ENCODE assay signal across 22 mouse cellular contexts in the genomic region with DNA sequence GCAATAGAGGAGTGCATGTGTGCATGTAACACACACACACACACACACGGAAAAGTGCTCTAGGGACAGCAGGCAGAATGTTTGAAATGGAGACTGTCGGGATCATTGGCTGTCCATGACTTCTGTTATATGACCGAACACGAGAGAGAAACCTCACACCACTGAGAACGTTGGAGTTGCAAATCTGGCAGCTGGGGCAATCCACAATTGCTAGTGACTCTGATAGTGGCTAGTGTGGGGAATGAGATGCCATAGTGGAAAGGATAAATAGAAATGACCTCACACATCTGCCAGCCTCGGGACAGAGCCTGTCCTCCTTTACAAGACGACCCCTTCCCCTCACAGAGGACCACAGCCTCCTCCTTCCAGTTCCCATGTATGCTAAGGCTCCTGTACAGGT. TPM values are rescaled to one million over a fixed set of nuclear protein-coding genes. Genes with fewer than 3 reads are reported as not detected.
"Had no signal": no experiment of that assay in that cellular context is flagged by ENCODE, and none has a peak within 500 bp of the region (broad histone marks: within the 10 kb centered on the region; RNA-seq: fewer than 3 reads in every experiment).

No protein-coding gene starts in this region.

- H3K27me3 ChIP-seq: midbrain, embryonic 12.5 days; neural tube, embryonic 13.5 days; neural tube, embryonic 15.5 days had no signal

- H3K4me1 ChIP-seq: midbrain, embryonic 10.5 days; midbrain, embryonic 12.5 days; neural tube, embryonic 13.5 days; neural tube, embryonic 15.5 days had no signal

- H3K4me3 ChIP-seq: midbrain, embryonic 10.5 days; midbrain, embryonic 12.5 days; myocyte; neural tube, embryonic 13.5 days; neural tube, embryonic 15.5 days had no signal

- DNase-seq: lung, adult 18-20 months; lung, embryonic 14.5 days; lung, postnatal 10 days; lung, postnatal 4 days; midbrain, embryonic 14.5 days; retina, postnatal 1 day; right cerebral cortex, adult 18-20 months; right cerebral cortex, postnatal 25 days; right cerebral cortex, postnatal 4 days; thymus, adult 18-20 months; thymus, postnatal 14 days; thymus, postnatal 36 days had no signal

- H3K27ac ChIP-seq: midbrain, embryonic 10.5 days; midbrain, embryonic 12.5 days; neural tube, embryonic 13.5 days; neural tube, embryonic 15.5 days had no signal

- H3K36me3 ChIP-seq: midbrain, embryonic 10.5 days; midbrain, embryonic 12.5 days; neural tube, embryonic 13.5 days; neural tube, embryonic 15.5 days had no signal

- ATAC-seq: midbrain, embryonic 16.5 days had no signal

- H3K9me3 ChIP-seq: midbrain, embryonic 10.5 days; midbrain, embryonic 12.5 days; neural tube, embryonic 13.5 days; neural tube, embryonic 15.5 days had no signal

- H3K4me2 ChIP-seq: lung, embryonic 14.5 days; midbrain, embryonic 12.5 days; neural tube, embryonic 13.5 days; neural tube, embryonic 15.5 days had no signal

- H3K9ac ChIP-seq: lung, embryonic 14.5 days; midbrain, embryonic 12.5 days; neural tube, embryonic 13.5 days; neural tube, embryonic 15.5 days had no signal

RNA-seq across cellular contexts. Expression of gene Dntt, which starts 58.3 kb away (rescaled TPM):
- polyA plus RNA-seq: lung, embryonic 16.5 days; midbrain, embryonic 10.5 days; small intestine, adult 2 months; stomach, embryonic 14.5 days; stomach, embryonic 16.5 days had no signal
